Mouse (Mus musculus) embryonic facial prominence, embryonic 10.5 days (tissue): ENCODE results near the gene Macf1. TPM values are rescaled to one million over a fixed set of nuclear protein-coding genes. Genes with fewer than 3 reads are reported as not detected.
A peak's percentile ranks its signal among the peaks of the same experiment; 100 is the strongest.

ENCODE experiments used
- DNase-seq: peaks from one replicate; pipeline ENCODE4 v3.0.0-alpha.2; 2017; ENCODE audit warnings: low spot score
- H3K27ac ChIP-seq: fragments of 300-500 bp; sonication (generic); replicated peaks from 2 replicates; pipeline ENCODE4 v1.5.1; 2016; ENCODE audit warnings: mild to moderate bottlenecking
- H3K27me3 ChIP-seq: fragments of 300-500 bp; sonication (generic); replicated peaks from 2 replicates; pipeline ENCODE4 v1.6.1; 2016; ENCODE audit warnings: low read depth, mild to moderate bottlenecking; ENCODE audit not compliant: poor library complexity, severe bottlenecking
- H3K36me3 ChIP-seq: fragments of 300-500 bp; sonication (generic); replicated peaks from 2 replicates; pipeline ENCODE4 v1.6.1; 2016; ENCODE audit warnings: mild to moderate bottlenecking, moderate library complexity
- H3K4me1 ChIP-seq: fragments of 300-500 bp; sonication (generic); 2 replicates; pipeline ENCODE4 v1.6.1; 2016
- H3K4me3 ChIP-seq: fragments of 300-500 bp; sonication (generic); 2 replicates; pipeline ENCODE4 v1.5.1; 2016; ENCODE audit warnings: mild to moderate bottlenecking, moderate library complexity
- H3K9me3 ChIP-seq: fragments of 300-500 bp; sonication (generic); 2 replicates; pipeline ENCODE4 v1.6.1; 2016; ENCODE audit warnings: mild to moderate bottlenecking
- WGBS: fragments of 180-500 bp; shearing (Covaris S2); methylation state at CpG from one replicate; pipeline ENCODE4 v1.1.7; 2016; 5-methylcytosine and 5-hydroxymethylcytosine counted together
- polyA plus RNA-seq: library from polyadenylated mRNA; unstranded; fragments of >200 nt; fragmentation: Nextera tagmentation; extraction: Ambion mirVana; gene quantifications from 2 replicates; pipeline ENCODE4 v1.2.1, GENCODE M21; 2016

The Macf1 gene
- polyA plus RNA-seq, 1 experiment from 2014 or later: 47.4 TPM

GRCm38 (mm10) chr4:123625332-123626072, 58.7 kb downstream of the Macf1 start:
- Histone ChIP-seq H3K9me3 (no peaks in the 10 kb centered on the region), H3K36me3 (peaks cover 7% of the 10 kb centered on the region), H3K4me3 (no peak overlapping the region), H3K27ac (no peak overlapping the region), H3K27me3 (no peaks in the 10 kb centered on the region), H3K4me1 (peaks cover 19% of the 10 kb centered on the region)
- 79% methylated on average over 6 of the region's 6 CpGs for WGBS
- DNase-seq: no peak

DNA sequence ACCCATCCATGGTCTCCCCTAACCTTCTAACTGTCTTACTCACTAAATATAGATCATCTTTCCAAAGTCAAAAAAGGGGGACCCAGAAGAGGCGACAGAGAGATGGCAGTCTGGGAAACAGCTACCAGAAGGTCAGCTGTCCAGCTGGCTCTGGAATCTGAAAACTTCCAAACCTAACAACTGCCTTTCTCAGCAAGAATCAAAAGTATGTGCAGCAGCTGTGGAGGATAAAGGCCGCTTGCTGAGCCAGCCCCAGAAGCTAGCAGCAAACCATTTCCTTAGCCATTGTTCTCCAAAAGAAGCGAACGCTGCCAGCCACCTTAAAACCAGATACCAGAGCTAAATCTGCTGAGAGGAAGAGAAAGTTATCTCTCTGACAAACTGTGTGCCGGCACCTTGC, 59.7 kb downstream of the Macf1 start:
- WGBS: 9% methylated on average over 5 of the region's 5 CpGs
- H3K4me1 ChIP-seq: peaks cover 19% of the 10 kb centered on the region
- H3K27me3 ChIP-seq: no peaks in the 10 kb centered on the region
- no peaks in the 10 kb centered on the region for H3K9me3 ChIP-seq
- H3K27ac ChIP-seq: peak overlapping the region; percentile 51
- no peak for DNase-seq
- no peak overlapping the region for H3K4me3 ChIP-seq
- H3K36me3 ChIP-seq: peaks cover 6% of the 10 kb centered on the region

DNA sequence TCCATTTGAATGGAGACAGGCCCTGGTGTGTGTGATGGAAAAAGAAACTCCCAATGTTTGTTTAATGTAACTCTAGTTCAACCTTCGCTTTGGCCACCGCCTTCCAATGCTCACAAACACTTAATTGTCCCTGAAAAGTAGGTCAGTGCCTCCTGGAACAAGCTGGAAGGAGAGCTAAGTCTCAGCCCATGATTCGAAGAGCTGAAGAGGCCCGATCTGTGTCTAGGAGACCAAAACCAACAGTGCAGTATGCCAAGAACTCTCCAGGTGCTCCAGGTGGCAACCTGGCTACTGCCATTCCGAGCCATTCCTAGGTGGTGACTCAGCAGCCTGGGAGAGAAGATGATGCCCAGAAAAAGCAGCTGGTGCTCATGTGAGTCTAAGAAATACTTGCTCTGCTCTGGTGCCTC, 60.4 kb downstream of the Macf1 start:
- Histone ChIP-seq H3K4me1 (peaks cover 19% of the 10 kb centered on the region), H3K27me3 (no peaks in the 10 kb centered on the region), H3K27ac (no peak overlapping the region; the same call in 1 of the 2 replicates), H3K4me3 (no peak overlapping the region), H3K9me3 (no peaks in the 10 kb centered on the region), H3K36me3 (no peaks in the 10 kb centered on the region; the same call in 1 of the 2 replicates)
- no peak for DNase-seq
- 83% methylated on average over 5 of the region's 5 CpGs for WGBS

DNA sequence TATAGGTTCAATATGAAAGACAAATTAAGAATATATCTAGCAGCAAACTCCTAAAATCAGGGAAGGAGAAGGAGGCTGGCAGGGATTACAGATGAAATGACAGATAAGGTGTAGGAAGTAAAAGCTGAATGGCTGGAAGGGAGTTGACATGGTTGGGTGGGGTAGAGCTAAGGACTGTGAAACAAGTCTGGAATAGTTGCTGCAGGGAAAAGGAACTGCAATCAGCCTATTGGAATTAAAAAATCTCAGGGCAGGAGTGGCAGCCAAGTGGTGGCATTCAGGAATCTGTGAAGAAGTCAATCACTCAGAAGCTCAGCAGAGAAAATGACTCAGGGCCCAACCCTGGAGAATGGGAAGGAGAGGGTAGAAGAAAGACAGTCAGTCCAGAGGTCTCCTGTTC, 62.4 kb downstream of the Macf1 start:
- Histone ChIP-seq H3K4me1 (peaks cover 36% of the 10 kb centered on the region), H3K9me3 (no peaks in the 10 kb centered on the region), H3K27ac (no peak overlapping the region), H3K4me3 (no peak overlapping the region), H3K36me3 (no peaks in the 10 kb centered on the region; the same call in 1 of the 2 replicates), H3K27me3 (no peaks in the 10 kb centered on the region)
- no peak for DNase-seq

DNA sequence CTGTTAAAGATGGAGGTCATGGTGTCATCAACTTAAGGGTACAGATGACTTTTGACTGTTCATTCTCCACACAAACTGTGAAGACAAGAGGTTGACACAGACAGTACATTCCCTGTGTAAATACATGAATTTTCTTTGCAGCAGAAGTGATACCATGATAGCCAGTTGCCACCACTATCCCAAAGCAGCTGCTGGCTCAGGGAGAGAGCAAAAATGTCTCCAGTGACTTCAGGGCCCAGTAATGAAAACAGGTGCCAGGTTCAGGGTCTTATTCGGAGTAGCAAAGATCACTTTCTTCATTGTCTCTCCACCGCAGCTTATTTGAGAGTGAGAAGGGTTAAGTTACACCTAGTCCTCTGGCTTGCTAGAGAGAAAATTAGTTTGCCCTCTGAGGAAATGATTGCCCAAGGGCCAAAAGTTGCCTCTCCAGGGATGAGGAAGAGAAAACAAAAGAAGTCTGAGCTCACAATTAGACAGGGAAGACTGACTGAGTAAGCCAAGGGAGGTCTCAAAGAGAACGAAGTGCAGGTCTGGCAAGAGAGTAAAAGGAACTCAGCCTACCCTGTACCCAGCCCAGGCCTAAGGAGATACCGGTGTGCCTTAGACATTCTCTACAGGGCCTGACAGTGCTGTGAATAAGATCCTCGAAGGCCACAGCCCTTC, 66.3 kb downstream of the Macf1 start:
- peaks cover 35% of the 10 kb centered on the region for H3K4me1 ChIP-seq
- H3K27me3 ChIP-seq: no peaks in the 10 kb centered on the region
- DNase-seq: no peak
- H3K36me3 ChIP-seq: no peaks in the 10 kb centered on the region; the same call in 1 of the 2 replicates
- WGBS: 45% methylated on average over 5 of the region's 5 CpGs
- peak overlapping the region; percentile 45; the same call in 1 of the 2 replicates for H3K27ac ChIP-seq
- no peak overlapping the region for H3K4me3 ChIP-seq
- H3K9me3 ChIP-seq: no peaks in the 10 kb centered on the region

GRCm38 (mm10) chr4:123616971-123617370, 67.2 kb downstream of the Macf1 start:
- WGBS: 61% methylated on average over 4 of the region's 4 CpGs
- no peaks in the 10 kb centered on the region for H3K9me3 ChIP-seq
- H3K27ac ChIP-seq: peak overlapping the region; percentile 45; the same call in 1 of the 2 replicates
- no peaks in the 10 kb centered on the region; the same call in 1 of the 2 replicates for H3K36me3 ChIP-seq
- no peak overlapping the region for H3K4me3 ChIP-seq
- H3K4me1 ChIP-seq: peaks cover 38% of the 10 kb centered on the region
- H3K27me3 ChIP-seq: no peaks in the 10 kb centered on the region
- DNase-seq: no peak

DNA sequence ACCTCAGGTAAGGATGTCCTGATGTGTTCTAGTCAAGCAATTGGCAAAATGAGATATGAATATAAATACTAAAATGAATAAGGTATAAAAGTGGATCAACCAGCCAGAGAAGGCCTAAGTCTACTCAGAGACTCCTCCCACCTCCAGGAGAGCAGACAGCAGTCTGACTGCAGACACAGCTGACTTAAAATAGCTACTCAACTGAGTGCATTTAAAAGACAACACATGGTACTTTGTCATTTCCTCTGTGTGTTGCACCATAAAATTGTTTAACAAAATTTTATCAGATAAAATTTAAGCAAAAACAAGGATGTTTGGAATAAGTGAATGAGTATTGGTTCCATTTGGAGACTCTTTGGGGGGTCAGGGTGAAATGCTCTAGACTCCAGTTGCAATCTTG, 67.7 kb downstream of the Macf1 start:
- H3K27ac ChIP-seq: no peak overlapping the region
- no peaks in the 10 kb centered on the region; the same call in 1 of the 2 replicates for H3K36me3 ChIP-seq
- peaks cover 38% of the 10 kb centered on the region for H3K4me1 ChIP-seq
- H3K27me3 ChIP-seq: no peaks in the 10 kb centered on the region
- no peak for DNase-seq
- no peak overlapping the region for H3K4me3 ChIP-seq
- no peaks in the 10 kb centered on the region for H3K9me3 ChIP-seq

DNA sequence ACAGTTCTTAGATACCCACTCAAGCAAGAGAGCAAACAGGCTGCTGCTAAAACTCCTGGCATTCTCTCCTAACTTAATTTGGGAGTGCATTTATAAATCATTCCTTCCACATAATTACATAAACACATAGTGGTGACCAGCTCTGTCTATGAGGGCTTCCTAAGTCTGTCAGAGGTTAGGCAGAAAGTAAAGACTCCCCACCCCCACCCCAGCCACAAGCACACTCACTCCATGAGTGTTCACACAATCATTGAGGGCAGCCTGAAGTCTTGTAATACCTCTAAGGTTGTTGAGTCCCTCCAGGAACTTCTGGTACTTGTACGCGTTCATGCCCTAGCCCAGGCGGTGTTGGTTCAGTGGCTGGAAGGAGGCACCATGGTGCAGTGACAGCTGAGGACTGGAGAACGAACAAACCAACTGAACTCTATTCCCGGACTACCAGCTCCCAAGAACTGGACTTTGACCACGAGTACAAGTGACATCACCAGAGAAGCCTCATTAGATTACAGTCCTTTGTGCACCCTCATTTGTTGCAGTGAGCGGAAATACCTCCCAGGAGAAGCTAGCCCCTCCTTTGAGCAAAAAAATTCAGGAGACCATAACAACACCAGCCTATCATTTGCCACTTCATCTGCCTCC, 70.7 kb downstream of the Macf1 start:
- H3K27me3 ChIP-seq: no peaks in the 10 kb centered on the region
- DNase-seq: no peak
- no peaks in the 10 kb centered on the region for H3K9me3 ChIP-seq
- H3K4me3 ChIP-seq: no peak overlapping the region
- peaks cover 38% of the 10 kb centered on the region for H3K4me1 ChIP-seq
- WGBS: 74% methylated on average over 7 of the region's 7 CpGs
- H3K36me3 ChIP-seq: 0 out of 2 replicates have a peak, but pooled peaks cover under 1% of the 10 kb centered on the region
- no peak overlapping the region for H3K27ac ChIP-seq

DNA sequence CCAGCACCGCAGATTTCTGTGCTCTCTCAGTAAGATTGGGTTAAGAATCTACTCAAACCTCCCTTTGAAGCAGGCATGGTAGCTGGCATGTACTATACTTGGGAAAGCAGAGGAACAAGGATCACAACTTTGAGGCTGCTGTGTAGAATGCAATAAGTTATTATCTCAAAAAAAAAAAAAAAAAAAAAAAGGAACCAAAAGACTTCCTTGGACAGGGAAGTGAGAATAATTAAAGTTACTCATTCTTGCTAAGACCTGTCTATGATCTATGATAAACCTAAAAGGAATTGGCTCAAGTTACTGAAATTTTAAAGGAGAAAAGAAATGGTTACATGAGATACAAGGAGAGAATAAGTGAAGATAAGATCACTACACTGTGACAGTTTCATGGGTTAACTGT, 72.2 kb downstream of the Macf1 start:
- DNase-seq: no peak
- Histone ChIP-seq H3K4me1 (peaks cover 23% of the 10 kb centered on the region), H3K4me3 (no peak overlapping the region), H3K9me3 (peaks cover 5% of the 10 kb centered on the region; the same call in 1 of the 2 replicates), H3K36me3 (peaks cover 10% of the 10 kb centered on the region; the same call in 1 of the 2 replicates), H3K27ac (no peak overlapping the region), H3K27me3 (no peaks in the 10 kb centered on the region)
- WGBS: 88% methylated on average over 1 of the region's 1 CpGs

DNA sequence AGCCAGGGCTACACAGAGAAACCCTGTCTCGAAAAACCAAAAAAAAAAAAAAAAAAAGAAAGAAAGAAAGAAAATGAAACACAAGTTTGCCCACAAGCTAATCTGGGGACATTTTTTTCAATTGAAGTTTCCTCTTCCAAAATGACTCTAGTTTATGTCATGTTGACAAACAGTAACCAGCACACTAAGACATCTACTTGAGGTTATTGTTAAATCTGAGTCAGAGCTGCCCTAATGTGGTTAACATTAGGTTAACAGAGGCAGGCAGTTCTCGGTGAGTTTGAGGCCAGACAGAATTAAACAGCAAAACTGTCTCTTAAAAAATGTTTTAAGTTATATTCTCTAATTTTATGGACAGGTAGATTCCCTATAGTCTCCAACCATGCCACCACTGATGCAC, 72.9 kb downstream of the Macf1 start:
- Histone ChIP-seq H3K27me3 (no peaks in the 10 kb centered on the region), H3K36me3 (peaks cover 10% of the 10 kb centered on the region; the same call in 1 of the 2 replicates), H3K9me3 (peaks cover 5% of the 10 kb centered on the region; the same call in 1 of the 2 replicates), H3K4me3 (no peak overlapping the region), H3K27ac (no peak overlapping the region), H3K4me1 (peaks cover 20% of the 10 kb centered on the region)
- no peak for DNase-seq
- 87% methylated on average over 2 of the region's 2 CpGs for WGBS

DNA sequence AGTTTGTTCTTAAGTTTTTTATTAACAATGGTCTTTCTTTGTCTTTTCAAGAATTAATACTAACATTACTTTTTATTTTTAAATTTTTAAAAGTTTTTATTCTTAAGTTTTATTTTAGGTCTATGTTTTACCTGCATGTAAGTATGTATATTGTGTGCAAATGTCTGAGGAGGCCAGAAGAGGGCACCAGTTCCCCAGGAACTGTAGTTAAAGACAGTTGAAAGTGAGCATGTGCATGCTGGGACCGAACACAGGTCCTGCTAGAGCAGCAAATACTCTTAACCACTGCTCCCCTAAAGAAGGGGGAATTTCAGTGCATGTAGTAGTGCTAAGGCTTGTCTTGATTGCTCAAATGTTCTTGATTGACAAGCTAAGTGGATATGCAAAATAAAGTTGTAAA, 77.0 kb downstream of the Macf1 start:
- DNase-seq: no peak
- WGBS: 84% methylated on average over 1 of the region's 1 CpGs
- peaks cover 5% of the 10 kb centered on the region; the same call in 1 of the 2 replicates for H3K9me3 ChIP-seq
- H3K4me3 ChIP-seq: no peak overlapping the region
- no peak overlapping the region for H3K27ac ChIP-seq
- H3K36me3 ChIP-seq: peaks cover 10% of the 10 kb centered on the region; the same call in 1 of the 2 replicates
- no peaks in the 10 kb centered on the region for H3K4me1 ChIP-seq
- no peaks in the 10 kb centered on the region for H3K27me3 ChIP-seq

GRCm38 (mm10) chr4:123605948-123606347, 78.2 kb downstream of the Macf1 start:
- DNase-seq: no peak
- Histone ChIP-seq H3K36me3 (peaks cover 11% of the 10 kb centered on the region; the same call in 1 of the 2 replicates), H3K4me1 (no peaks in the 10 kb centered on the region), H3K4me3 (no peak overlapping the region), H3K27ac (no peak overlapping the region), H3K27me3 (no peaks in the 10 kb centered on the region), H3K9me3 (peaks cover 5% of the 10 kb centered on the region; the same call in 1 of the 2 replicates)
- 76% methylated on average over 5 of the region's 5 CpGs for WGBS
